Mouse (Mus musculus): ENCODE results near the gene Dgkg.

Gene Dgkg

DNA sequence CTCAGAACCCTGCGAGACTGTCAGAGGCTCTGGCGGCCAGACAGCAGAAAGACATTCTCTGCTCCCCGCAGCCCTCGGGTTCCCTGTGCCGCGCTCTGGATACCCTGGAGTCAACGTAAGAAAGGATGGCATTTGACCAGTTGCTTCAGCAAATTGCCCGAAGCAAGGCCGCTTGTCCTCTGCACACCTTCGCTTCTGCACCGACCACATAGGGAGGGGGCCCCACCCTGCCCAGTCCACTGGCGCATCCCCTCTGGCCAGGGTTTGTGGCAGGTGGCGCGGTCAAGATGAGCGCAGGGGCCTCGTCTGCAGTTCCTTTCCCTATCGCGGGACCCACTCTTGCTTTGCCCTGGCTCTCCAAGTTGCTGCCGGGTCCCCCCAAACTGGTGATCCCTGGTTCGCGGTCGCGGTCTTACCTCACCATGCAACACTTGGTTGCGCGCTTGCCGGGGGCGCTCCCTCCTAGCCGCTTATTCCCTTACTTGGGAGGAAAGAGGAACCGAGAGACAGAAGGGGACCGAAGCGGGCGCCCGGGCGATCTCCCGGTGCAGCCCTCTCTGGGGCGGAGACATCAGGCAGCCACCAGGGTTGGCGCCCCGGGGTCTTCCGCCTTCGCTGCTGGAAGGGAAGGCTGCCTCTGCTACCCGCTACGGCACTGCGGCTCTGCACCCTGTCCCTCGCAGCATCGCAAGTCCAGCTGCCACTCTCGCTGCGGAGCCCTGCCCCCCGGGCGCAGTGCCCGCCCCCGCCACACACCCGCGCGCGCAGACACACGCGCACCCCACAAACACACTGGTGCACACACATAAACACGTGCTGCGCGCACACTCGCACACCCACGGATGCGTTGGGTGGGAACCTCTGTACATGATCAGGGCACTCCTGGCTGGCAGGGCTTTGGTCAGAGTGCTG lies at the start of gene Dgkg:
Gene Dgkg, minus strand, starts transcription at position 689 of the 912 bp plus-strand sequence.
- DNase-seq (ENCODE audit: low read depth, low spot score) = peak; percentile 45

DNA sequence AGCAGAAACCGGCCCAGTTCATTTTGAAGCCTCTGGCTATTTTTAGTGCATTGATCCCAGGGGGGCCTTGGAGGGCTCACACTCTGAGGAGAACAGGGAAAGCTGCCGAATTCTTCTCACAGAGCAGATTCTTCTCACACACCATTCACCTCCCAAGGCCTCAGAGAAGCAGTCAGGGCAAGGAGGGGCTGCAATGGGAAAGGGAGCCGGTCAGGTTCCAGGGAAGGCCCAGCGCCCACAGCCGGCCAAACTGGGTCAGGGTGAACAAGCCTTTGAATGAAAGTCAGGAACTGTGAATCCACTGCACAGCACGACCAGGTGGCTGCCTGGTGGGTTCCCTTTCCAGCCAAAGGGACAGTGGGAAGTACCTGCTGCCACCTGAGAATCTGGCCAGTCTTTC lies 47.9 kb upstream of the Dgkg start:
- no peak for DNase-seq (ENCODE audit: low read depth, low spot score)

DNA sequence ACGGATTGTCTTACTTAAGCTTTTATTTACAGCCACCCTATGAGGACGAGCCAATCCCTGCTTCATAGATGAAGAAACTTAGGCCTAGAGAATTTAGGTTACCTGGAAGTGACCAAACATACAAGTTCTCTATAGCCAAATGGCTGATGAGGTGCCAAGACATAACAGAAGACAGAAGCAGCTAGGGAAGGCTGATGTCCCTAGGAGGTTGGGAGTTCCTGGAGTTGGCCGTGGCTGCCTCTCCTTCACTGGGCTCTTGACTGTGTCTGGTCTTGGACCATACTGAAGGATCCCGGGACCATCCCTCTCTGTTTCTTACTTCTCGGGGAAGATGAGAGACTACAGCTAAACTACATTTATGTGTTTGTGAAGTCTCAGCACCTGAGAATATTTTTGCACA lies 47.1 kb upstream of the Dgkg start:
- DNase-seq (ENCODE audit: low read depth, low spot score) = no peak

DNA sequence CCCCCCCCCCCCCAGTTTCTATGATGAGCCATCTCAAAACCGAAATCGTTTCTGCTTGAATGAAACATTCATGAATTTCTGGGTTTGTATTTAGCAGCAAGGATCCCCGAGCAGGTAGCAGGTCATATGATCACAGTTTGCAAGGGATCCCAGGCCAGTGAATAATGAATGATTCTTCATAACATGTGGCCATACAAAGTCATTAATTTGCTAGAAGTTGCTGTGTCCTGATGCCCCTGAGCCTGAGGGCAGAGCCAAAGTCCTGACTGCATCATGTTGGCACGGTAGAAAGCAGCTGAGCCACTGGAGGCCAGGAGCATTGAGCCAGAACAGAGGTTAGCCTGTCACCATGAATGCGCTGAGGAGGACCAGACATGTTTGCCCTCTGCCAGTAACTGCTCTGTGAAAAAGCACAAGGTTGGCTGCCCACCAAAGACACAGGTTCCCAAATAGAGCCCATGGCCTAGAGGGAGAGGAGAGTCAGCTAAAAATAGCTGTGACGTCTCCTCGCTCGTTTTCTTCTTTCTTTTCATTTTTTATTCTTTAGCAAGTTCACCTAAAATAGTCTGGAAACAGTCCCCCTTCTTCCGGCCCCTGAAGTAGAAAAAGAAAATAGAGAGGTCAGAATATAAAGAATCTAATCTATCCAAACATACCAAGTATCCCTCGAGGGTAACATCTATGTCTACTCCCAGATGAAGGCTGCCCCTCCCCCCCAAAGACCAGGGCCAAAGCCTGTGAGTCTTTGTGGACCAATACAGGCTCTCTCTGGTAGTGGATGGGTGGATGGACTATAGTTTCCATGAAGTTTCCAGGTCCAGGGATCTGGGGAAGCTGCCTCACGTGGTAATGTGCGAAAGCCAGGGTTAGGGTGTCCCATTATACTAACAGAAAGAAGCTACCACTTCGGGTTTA lies 42.1 kb upstream of the Dgkg start:
- DNase-seq (ENCODE audit: low read depth, low spot score) = no peak

DNA sequence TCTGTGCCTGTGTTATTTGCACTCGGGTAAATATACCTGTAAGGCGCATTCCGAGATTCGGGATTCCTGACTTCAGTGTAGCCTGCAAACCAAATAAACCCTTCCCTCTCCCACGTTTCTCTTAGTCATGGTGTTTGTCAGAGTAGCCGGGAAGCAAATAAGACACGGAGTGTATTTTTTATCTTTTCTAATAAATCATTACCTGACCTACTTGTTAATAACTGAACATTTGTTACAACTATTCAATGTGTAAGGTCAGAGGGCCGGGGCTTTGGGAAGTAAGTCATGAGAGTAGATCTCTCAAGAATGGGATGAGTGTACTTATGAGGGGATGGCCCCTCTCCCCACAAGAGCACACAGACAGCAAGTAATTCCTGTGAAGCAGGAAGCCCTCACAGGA lies 41.1 kb upstream of the Dgkg start:
- DNase-seq (ENCODE audit: low read depth, low spot score) = no peak

DNA sequence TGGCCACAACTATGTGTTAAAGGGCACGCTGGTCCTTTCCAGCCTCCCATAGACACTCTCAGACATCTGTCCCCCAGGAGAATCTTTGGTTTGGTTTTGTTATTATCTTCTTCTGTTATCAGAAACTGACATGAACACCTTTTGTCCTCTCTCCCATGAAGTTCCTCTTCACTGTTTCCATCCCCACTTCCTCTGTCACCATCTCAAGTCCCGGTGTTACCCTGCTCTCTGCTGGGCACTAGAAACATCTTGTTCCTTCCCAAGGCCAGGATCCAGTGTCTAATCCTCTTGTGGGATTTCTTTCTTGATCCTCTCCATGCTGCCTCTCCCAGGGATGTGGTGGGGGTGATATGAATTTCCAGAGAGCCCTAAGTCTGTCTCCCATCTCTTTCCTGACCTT lies 32.6 kb upstream of the Dgkg start:
- DNase-seq (ENCODE audit: low read depth, low spot score) = no peak

DNA sequence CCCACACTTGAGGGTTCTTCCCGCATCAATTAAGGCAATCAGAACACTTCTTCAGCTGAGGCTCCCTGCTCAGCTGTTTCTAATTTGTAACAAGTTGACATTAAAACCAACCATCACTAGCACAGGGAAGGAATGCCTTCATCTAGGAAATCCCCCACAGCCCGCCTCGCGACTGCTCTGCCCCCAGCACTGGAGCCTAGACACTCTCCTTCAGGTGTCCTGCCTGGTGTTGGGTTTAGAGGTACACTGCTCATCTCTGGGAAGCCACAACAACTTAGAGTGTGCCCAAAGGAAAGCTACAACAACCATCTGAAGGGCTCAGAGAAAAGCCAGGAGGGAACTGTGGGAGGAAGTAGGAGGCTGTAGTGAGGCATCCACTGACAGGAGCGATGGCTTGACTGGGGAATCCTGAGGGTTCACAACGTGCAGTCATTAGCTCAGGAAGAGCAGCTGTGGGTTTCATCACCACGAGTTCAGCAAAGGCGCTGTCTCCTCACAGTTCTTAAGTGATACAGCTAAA lies 30.8 kb upstream of the Dgkg start:
- DNase-seq (ENCODE audit: low read depth, low spot score) = no peak

DNA sequence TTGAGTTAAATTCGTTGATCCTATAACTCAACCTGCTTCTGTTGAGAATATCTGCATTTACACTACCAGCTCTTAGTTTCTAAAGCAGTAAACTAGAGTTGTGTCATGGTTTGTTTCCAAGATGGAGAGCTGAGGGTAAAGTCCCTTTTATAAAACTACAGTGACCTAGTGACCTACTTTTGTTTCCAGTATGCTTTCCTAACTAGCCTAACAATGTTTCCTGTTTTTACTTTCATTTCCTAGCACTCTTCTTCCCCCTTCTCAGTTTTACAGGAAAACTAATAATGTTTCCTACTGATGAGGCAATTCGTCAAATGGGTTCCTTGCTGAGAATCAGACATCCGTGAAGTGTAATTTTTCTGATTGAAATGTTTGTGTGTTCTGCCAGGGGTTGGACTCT lies 26.6 kb upstream of the Dgkg start:
- no peak for DNase-seq (ENCODE audit: low read depth, low spot score)

DNA sequence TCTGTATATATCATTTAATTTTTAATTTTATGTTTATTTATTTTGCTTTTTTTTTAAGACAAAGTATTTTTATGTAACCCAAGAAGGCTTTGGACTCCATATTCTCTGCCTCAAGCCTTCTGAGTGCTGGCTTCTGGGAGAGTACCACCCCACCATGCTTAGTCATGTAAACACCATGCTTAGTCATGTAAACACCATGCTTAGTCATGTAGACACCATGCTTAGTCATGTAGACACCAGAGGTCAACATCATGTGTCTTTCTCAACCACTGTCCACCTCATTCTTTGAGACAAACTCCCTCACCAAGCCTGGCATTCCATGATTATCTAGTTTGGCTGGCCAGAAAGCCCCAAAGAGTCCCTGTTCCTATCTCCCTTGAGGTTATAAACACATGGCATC lies 25.7 kb upstream of the Dgkg start:
- no peak for DNase-seq (ENCODE audit: low read depth, low spot score)

DNA sequence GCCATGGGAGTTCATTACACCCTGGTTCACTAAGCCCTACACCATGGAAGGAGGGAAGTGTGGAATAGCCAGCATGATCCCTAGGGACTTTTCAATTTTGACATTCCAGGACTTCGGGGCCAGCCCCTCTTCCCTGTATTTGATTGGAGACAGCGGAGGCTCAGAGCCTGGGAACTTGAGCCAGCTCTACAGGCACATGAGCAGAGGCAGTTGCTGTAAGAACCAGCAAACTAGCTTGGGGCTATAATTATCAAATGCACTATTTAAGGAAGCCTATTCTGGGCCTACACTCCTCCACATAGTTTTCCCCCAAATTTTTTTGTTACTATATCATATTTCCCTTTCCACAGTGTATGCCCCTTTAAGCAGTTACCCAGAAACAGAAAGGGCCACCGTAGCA lies 22.6 kb upstream of the Dgkg start:
- no peak for DNase-seq (ENCODE audit: low read depth, low spot score)

DNA sequence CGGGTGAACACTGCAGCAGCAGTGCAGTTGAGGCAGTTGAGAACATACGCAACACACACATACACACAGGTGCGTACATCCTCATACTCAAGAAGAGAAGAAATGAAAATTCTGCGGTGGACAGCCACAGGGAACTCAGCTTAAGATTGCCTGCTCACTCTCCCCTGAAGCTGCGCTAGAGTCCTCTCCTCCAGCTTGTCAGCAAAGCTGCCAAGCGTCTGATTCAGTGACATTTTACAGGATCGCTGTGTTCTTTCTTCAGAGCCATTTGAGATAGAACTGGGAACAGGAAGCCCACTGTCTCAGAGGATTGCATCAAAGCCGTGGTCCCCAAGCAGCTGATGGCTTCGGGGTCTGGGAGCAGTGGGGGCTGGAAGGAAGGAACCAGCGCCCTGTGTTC lies 17.6 kb upstream of the Dgkg start:
- DNase-seq (ENCODE audit: low read depth, low spot score) = no peak

DNA sequence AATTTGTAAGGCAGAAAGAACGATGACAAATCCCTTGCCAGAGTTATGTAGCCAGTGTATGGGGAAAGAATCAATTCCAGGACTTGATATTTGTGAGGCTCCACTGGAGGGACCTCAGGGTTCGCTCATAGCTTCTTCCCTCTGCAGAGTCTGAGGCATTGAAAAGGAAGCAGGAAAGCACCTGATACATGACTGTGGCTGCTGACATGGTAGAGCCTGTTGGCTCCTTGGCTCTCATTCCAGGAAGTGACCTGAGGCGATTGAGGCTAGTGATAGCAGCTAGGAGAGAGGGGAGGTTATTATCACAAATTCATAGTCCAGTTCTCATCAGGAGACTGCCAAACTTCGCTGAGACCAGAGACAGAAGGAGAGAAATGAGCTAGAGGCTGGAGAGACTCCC lies 17.1 kb upstream of the Dgkg start:
- no peak for DNase-seq (ENCODE audit: low read depth, low spot score)

DNA sequence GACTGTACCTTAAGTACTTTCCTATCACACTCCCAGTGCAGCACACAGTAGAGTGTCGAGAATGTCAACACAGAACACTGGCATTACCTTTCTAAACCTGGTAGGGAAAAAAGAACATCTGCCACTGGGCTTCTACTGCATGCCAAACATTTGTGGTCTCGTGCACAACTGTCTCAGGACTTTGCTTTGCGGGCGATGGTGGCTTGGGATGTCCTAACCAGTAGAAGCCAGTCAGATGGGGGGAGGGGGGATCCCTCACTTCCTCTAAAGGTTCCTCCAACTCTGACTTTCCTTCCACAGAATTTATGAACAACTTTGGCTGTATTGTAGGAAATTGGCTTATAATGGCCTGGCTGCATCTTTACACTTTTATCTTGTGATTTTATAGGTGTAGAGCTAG lies 7.0 kb upstream of the Dgkg start:
- no peak for DNase-seq (ENCODE audit: low read depth, low spot score)

DNA sequence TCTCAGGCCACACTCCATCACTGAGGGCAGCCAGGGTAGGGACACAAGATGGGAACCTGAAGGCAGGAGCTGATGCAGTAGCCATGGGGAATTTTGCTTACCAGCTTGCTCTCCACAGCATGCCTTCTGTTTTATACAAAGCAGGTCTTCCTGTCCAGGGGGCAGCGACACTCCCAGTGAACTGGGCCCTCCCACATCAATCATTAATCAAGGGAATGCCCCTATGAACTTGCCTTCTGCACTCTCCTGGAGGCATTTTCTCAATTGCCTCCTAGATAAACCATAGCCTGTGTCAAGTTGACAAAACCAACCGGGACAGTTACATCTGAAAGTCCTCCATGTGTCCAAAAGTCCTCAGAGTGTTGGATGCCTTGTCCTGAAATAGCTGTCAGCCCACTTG lies 6.1 kb upstream of the Dgkg start:
- no peak for DNase-seq (ENCODE audit: low read depth, low spot score)

DNA sequence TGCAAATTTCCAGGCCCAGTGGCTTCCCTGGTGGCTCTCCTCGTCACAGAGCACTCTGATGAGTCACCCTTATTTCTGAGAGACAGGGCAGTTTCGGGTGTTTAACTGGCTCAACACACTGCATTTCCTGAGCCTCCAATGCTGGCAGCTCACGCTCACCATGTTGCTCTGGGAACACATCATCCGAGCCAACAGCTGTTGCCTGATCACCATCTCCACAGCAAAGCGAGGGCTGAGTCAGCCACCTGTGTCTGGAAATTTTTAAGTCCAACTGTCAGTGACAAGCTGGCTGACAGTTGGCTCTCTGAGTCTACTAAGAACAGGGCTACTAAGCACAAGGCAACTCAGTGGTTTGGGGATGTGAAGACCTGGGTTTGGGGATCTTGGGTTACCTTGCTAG lies 4.1 kb upstream of the Dgkg start:
- no peak for DNase-seq (ENCODE audit: low read depth, low spot score)

DNA sequence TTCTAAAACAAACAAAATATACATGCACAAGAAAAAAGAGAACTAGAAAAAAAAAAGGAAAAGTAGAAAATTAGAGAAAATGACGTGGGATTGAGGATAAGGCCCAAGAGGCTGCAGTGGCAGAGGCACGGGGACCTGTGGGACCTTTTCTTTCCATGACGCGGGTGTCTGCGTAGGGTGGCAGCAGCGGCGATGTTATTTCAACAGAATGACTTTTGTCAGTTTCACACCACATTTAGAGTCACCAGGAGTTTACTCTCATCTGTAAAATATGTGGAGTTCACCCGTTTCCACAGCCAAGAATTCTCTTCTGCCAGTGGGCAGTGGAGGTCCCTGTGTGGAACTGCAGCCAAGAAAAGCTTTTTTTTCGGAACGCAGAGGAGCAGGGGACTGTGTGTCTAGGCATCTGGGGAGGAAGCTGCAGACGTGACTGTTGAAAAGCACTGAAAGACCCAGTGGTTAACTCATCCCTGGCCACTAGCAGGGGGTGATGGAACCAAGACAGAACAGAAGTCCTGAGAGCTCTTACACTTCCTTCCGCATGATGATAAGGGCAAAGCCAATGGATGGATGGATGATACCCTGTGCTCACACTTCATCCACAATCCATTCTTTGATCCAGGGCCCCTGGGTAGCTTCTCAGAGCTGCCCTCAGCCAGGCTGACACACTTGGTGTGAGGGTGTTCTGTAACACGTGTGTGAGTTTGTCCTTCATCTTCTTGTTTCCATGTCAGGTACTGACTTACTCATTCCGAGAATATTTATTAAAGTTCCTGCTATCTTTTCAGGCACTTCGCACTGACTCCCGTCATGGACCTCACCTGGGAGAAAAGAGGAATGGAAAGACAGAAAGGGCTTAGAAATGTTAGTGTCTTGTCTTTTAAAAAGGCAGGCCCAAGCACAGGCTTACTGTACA lies 1.1 kb upstream of the Dgkg start:
- DNase-seq (ENCODE audit: low read depth, low spot score) = no peak

DNA sequence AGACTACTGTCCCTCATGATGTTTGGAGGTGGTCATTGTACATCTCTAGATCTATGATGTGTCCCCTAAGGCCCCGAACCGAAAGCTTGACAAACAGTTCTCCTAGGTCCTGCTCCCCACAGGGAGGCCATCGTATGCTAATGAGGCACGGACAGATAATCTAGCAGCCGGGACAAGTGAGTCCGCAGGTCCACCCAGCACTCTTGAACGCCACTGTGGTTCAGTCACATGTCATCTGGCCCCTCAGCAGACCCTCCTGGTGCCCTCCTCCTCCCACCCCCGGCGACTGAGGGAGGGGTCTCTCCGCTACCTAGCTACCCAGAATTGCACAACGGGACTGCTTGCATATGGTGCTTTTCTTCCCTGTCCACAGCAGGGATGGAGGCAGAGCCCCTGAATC lies 1.2 kb downstream of the Dgkg start:
- no peak for DNase-seq (ENCODE audit: low read depth, low spot score)

DNA sequence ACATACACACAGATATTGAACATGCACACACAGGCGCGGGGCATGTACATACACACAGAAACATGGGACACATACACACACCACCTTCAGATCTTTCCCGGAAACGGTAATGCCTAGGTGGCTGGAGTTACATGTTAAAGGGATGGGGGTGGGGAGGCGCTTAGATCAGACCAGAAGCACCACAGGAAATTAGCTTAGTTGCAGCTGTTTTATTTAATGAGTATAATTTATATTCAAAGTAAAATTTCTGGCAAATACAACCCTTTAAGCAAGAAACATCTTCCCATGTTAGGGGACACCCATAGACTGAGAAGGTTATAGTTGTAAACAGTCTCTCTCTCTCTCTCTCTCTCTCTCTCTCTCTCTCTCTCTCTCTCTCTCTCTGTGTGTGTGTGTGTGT lies 1.8 kb downstream of the Dgkg start:
- DNase-seq (ENCODE audit: low read depth, low spot score) = no peak

DNA sequence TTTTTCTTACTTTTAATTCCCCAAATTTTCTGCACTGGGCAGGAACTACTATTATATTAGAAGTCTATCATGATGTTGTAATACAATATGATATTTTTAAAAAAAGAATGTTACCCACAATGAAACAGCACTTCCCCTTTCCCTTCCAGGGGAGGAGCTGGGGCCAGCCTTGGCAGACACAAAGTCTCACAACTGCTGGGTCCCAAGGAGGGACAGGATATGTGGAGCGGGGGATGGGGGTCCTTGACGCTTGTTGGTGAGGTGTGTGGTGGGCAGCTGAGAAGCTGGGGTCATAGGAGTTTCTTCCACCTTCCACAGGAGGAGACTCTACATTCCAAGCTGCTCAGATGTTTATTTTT lies 2.6 kb downstream of the Dgkg start:
- DNase-seq (ENCODE audit: low read depth, low spot score) = no peak

DNA sequence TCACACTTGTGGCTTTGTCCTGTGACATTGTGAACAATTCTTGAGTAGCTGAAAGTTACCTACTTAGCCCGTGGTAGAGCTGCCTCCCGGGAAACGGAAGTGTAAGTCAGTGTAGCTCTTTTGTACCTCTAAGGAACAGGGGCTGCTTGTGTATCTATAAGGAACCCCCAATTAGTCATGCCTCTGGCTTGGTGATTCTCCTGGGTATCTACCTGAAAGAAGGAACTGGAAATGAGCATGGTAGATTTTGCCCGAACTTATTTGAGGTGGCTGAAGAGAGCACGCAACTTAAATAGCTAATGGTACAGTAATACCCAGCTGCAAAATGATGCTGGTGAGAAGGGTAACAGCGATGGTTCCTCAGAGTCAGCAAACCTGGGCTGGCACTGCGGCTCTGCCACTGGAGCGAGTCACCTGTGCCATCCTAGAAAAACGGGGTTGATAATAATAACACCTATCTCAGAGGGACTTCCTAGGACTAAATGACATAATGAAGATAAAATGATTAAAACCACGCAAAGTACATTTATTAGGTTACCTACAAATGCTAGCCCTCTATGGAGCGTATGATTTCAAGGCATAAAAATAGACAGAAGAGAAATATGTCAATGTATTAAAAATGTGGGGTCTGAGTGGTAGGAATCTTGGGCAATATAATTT lies 3.1 kb downstream of the Dgkg start:
- DNase-seq (ENCODE audit: low read depth, low spot score) = no peak

DNA sequence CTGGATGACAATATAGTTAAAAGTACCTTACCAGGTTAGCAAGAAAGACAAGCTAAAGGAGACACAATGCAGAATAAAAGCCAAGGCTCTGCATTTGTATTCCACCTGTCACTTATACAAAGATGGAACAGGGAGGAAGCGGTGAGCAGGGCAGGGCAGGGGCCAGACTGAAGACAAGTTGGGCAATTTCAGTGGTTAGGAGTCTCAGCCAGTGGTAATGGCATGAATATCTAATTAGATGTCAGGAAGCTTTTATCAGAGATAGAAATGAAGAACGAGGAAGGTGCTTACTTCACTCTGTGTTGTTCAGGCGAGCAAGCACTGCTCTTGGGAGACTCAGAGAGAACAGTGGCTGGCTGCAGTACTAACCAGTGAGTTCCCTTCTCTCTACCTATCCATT lies 5.8 kb downstream of the Dgkg start:
- no peak for DNase-seq (ENCODE audit: low read depth, low spot score)
